Mouse (Mus musculus) lung, postnatal 0 days (tissue): ENCODE data around the gene Nppa. TPM values are rescaled to one million over a fixed set of nuclear protein-coding genes. Genes with fewer than 3 reads are reported as not detected.

Source experiments
- ATAC-seq: fragments of 200-750 bp; cut with Nextera tagmentation; 2 replicates; pipeline ENCODE4 v1.8.0; 2017; ENCODE audit warnings: moderate library complexity
- DNase-seq: peaks from one replicate; pipeline ENCODE4 v3.0.0-alpha.2; 2016; ENCODE audit warnings: low spot score
- H3K27ac ChIP-seq: fragments of 300-500 bp; sonication (generic); 2 replicates; pipeline ENCODE4 v1.5.1; 2014; ENCODE audit warnings: antibody characterized with exemption, mild to moderate bottlenecking, low read length, mixed read lengths
- H3K27me3 ChIP-seq: fragments of 300-500 bp; sonication (generic); replicated peaks from 2 replicates; pipeline ENCODE4 v1.6.1; 2014; ENCODE audit warnings: low read length, mixed read lengths; ENCODE audit not compliant: insufficient read depth
- H3K36me3 ChIP-seq: fragments of 300-500 bp; sonication (generic); 2 replicates; pipeline ENCODE4 v1.6.1; 2014; ENCODE audit warnings: low read length, mixed read lengths; ENCODE audit not compliant: insufficient read depth
- H3K4me1 ChIP-seq: fragments of 300-500 bp; sonication (generic); 2 replicates; pipeline ENCODE4 v1.6.1; 2014; ENCODE audit warnings: antibody characterized with exemption, low read depth, low read length, mixed read lengths; ENCODE audit not compliant: insufficient read depth
- H3K4me2 ChIP-seq: fragments of 300-500 bp; sonication (generic); replicated peaks from 2 replicates; pipeline ENCODE4 v1.6.1; 2014; ENCODE audit warnings: low read depth, mild to moderate bottlenecking, low read length, moderate library complexity, mixed read lengths
- H3K4me3 ChIP-seq: fragments of 300-500 bp; sonication (generic); 2 replicates; pipeline ENCODE4 v1.5.1; 2014; ENCODE audit warnings: low read depth, low read length
- H3K9ac ChIP-seq: fragments of 300-500 bp; sonication (generic); replicated peaks from 2 replicates; pipeline ENCODE4 v1.6.1; 2014; ENCODE audit warnings: low read depth, mild to moderate bottlenecking
- H3K9me3 ChIP-seq: fragments of 300-500 bp; sonication (generic); 2 replicates; pipeline ENCODE4 v1.6.1; 2016; ENCODE audit warnings: low read length, mixed read lengths
- CTCF ChIP-seq: IDR thresholded peaks from 2 replicates; pipeline ENCODE4 v1.5.1; 2016; ENCODE audit warnings: antibody characterized with exemption, mild to moderate bottlenecking
- EP300 ChIP-seq: IDR thresholded peaks from 2 replicates; pipeline ENCODE4 v1.6.1; 2016; ENCODE audit warnings: antibody characterized with exemption, mild to moderate bottlenecking, control low read depth
- WGBS: fragments of 180-500 bp; shearing (Covaris S2); extraction: QIAGEN DNeasy Blood & Tissue Kit; methylation state at CpG from one replicate; pipeline ENCODE4 v1.1.7; 2014; 5-methylcytosine and 5-hydroxymethylcytosine counted together
- polyA plus RNA-seq: library from polyadenylated mRNA; unstranded; fragments of >200 nt; fragmentation: Nextera tagmentation; extraction: Ambion mirVana; gene quantifications from 2 replicates; pipeline ENCODE4 v1.2.1, GENCODE M21; 2015

The Nppa gene
- polyA plus RNA-seq, 1 experiment from 2014 or later, result 2.8 TPM

DNA sequence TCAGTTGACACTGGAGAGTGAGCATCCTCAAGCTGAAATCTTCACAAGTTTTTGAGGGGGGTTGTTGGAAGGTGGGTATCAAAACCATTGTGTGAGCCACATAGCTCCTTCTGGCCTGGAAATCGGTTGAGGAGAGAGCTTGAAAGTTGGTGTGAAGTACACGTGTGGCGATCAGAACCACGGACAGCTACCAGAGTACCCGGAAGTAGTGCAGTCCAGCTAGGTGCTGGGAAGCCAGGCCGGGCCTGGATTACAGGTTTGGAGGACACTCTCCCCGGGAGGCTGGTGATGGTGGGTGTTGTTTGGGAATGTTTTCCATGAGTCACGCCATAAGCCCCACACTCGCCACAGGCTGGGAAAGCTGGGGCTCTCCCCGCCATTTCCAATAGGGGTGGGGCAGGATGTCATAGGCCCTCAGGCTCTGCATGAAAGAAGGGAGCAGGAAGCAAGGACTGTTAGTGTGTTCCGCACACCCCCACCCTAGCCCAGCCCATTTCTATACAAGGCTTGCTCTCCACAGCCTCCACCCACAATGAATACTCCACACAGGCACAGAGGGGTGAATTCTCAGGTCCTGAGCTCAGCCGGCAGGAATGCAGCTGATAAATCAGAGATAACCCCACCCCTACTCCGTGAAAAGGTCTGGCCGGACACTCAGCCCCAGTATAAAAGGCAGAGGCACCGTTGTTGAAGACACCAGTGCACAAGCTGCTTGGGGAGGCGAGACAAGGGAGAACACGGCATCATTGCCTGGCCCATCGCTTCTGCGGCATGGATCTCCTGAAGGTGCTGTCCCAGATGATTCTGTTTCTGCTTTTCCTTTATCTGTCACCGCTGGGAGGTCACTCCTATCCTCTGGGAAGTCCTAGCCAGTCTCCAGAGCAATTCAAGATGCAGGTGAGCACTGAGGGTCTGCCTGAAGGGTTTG lies 15.1 kb upstream of the Nppa start, which contains the start of gene Nppb:
Gene Nppb, plus strand, starts transcription at position 584 of the 928 bp plus-strand sequence.
- H3K9ac ChIP-seq, result no peak within 1 kb of the TSS
- DNase-seq, result peak; percentile 31
- TF ChIP-seq CTCF (no peak), EP300 (no peak)
- H3K9me3 ChIP-seq, result no peaks in the 10 kb centered on the region
- no peak within 1 kb of the TSS for H3K27ac ChIP-seq
- H3K36me3 ChIP-seq, result no peaks in the 10 kb centered on the region
- H3K4me3 ChIP-seq, result no peak within 1 kb of the TSS
- H3K27me3 ChIP-seq, result no peaks in the 10 kb centered on the region
- WGBS, result 27% methylated on average over 20 of the region's 20 CpGs
- H3K4me2 ChIP-seq, result no peak within 1 kb of the TSS
- no peaks in the 10 kb centered on the region for H3K4me1 ChIP-seq
- no peak; the same call in 1 of the 2 replicates for ATAC-seq

DNA sequence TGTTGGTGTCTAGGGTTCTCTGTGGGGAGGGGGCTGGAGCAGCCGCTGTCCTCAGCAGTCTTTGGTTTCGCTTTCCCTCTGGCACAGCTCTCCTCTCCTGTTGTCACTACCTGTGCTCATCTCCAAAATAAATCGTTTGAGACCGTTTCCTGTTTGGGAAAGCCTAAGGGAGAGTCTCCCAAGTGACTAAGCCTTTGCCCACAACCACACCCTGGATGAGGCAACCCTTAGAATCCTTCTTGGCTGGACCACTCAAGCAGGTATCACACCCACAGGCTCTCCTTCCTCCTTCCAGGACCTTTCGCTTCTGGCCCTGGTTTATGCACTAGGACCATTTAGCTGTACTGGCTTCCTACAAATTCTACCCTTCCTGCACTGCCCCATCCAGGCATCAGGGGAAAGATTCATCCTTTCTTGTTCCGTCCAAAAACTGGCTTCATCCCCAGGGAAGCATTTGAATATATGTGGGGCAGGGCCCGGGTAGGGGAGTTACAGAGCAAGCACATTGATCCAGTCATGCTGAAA lies 6.9 kb upstream of the Nppa start:
- no peak overlapping the region for H3K9ac ChIP-seq
- no peaks in the 10 kb centered on the region for H3K27me3 ChIP-seq
- no peak overlapping the region for H3K4me3 ChIP-seq
- TF ChIP-seq EP300, result no peak
- TF ChIP-seq CTCF, result no peak
- ATAC-seq (no peak), DNase-seq (no peak)
- H3K27ac ChIP-seq, result no peak overlapping the region
- no peaks in the 10 kb centered on the region for H3K9me3 ChIP-seq
- H3K36me3 ChIP-seq, result no peaks in the 10 kb centered on the region
- H3K4me2 ChIP-seq, result no peak overlapping the region
- WGBS, result 44% methylated on average over 7 of the region's 7 CpGs
- H3K4me1 ChIP-seq, result no peaks in the 10 kb centered on the region

DNA sequence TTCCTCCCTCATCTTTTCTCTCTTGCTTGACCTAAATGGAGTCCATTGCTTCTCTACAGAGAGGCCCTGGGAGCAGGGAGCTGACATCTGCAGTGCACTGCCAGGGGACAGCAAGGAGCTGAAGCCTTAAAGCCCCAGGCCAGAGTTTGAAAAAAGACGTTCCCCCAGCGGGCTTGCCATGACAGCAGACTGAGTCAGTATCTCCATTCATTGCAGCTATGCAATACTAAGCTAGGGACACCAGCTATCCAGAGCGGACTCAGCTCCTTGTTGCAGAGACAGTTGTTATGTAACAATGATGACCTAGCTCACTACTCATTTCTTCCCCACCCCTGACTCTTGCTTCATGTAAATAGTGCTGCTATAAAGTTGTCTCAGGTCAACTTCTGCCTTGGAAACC lies 5.2 kb upstream of the Nppa start:
- Histone ChIP-seq H3K4me1 (no peaks in the 10 kb centered on the region), H3K36me3 (no peaks in the 10 kb centered on the region), H3K9me3 (no peaks in the 10 kb centered on the region), H3K4me3 (no peak overlapping the region), H3K4me2 (no peak overlapping the region), H3K27me3 (no peaks in the 10 kb centered on the region), H3K9ac (no peak overlapping the region), H3K27ac (no peak overlapping the region)
- TF ChIP-seq EP300, result no peak
- TF ChIP-seq CTCF, result no peak
- ATAC-seq, result no peak
- WGBS, result 78% methylated on average over 3 of the region's 3 CpGs
- no peak for DNase-seq

DNA sequence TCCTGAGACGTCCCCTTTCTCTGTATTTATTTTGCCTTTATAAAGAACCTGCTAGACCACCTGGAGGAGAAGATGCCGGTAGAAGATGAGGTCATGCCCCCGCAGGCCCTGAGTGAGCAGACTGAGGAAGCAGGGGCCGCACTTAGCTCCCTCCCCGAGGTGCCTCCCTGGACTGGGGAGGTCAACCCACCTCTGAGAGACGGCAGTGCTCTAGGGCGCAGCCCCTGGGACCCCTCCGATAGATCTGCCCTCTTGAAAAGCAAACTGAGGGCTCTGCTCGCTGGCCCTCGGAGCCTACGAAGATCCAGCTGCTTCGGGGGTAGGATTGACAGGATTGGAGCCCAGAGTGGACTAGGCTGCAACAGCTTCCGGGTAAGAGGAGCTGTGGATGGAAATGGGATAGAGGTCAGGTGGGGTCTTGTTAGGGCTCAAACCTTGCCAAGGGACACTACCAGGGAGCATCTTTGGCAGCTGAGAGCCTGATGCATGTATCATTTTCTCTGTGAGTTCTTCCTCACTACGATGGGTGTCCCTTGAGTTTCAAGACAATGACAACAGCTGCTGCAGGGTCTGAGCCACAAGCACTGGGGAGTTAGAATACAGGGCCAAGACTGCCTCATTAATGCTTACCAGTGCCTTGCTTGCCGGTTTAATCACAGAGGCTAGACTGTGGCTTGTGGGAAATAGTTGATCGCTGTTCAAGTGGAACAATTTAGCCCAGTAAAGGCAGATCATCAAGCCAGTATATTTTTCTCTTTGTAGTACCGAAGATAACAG lies 679 bp downstream of the Nppa start:
- Histone ChIP-seq H3K36me3 (peaks cover 11% of the 10 kb centered on the region; the same call in 1 of the 2 replicates), H3K9me3 (no peaks in the 10 kb centered on the region), H3K4me1 (no peaks in the 10 kb centered on the region), H3K27ac (no peak overlapping the region), H3K9ac (no peak overlapping the region), H3K4me3 (no peak overlapping the region), H3K27me3 (no peaks in the 10 kb centered on the region), H3K4me2 (no peak overlapping the region)
- ATAC-seq (no peak), DNase-seq (no peak)
- TF ChIP-seq CTCF (no peak), EP300 (no peak)
- 70% methylated on average over 17 of the region's 17 CpGs for WGBS

DNA sequence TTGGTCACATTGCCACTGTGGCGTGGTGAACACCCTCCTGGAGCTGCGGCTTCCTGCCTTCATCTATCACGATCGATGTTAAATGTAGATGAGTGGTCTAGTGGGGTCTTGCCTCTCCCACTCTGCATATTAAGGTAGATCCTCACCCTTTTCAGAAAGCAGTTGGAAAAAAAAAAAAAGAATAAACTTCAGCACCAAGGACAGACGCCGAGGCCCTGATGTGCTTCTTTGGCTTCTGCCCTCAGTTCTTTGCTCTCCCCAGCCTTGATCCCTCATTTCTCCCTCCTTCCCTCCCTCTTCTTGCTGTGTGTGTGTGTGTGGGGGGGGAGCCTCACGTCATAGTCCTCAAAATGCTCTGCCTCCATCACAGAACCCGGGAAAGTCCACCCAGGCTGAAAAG lies 1.3 kb downstream of the Nppa start:
- Histone ChIP-seq H3K9me3 (no peaks in the 10 kb centered on the region), H3K4me3 (no peak overlapping the region), H3K27ac (no peak overlapping the region), H3K4me1 (no peaks in the 10 kb centered on the region), H3K36me3 (peaks cover 16% of the 10 kb centered on the region), H3K27me3 (no peaks in the 10 kb centered on the region), H3K4me2 (no peak overlapping the region), H3K9ac (no peak overlapping the region)
- DNase-seq (no peak), ATAC-seq (no peak)
- TF ChIP-seq CTCF (no peak), EP300 (no peak)
- 48% methylated on average over 8 of the region's 8 CpGs for WGBS

DNA sequence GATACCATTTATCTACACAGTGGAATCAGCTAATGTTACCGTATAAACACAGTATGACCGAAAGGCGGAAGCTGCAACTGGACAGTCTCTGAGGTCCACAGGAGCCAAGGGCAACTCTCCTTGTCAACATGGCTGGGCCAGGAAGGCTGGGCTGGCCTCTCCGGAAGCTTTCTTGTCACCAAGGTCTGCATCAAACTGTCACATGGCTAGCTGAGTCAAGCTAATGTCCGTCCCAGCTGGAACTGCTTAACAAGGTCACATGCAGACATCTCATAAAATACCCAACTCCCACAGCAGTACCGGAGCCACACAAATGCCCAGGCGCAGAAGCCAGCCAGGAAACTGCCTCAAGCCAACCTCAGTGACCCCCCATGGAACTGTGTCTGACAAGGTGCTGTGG lies 3.8 kb downstream of the Nppa start:
- Histone ChIP-seq H3K27me3 (no peaks in the 10 kb centered on the region), H3K27ac (no peak overlapping the region), H3K36me3 (peaks cover 33% of the 10 kb centered on the region), H3K9ac (no peak overlapping the region), H3K9me3 (no peaks in the 10 kb centered on the region), H3K4me2 (no peak overlapping the region), H3K4me3 (no peak overlapping the region), H3K4me1 (no peaks in the 10 kb centered on the region)
- TF ChIP-seq EP300, result no peak
- TF ChIP-seq CTCF, result no peak
- 93% methylated on average over 7 of the region's 7 CpGs for WGBS
- DNase-seq, result no peak
- no peak for ATAC-seq
